Mouse (Mus musculus) ES-E14 (cell line): Measurements from ENCODE around the gene Mycl. TPM values are rescaled to one million over a fixed set of nuclear protein-coding genes. Genes with fewer than 3 reads are reported as not detected.

ENCODE experiments used
- DNase-seq: peaks from one replicate; pipeline ENCODE4 v3.0.0-alpha.2; 2013; ENCODE audit warnings: low read depth, low spot score
- H3K27ac ChIP-seq: 2 replicates; pipeline ENCODE4 v1.5.1; 2012; ENCODE audit warnings: low read depth, mild to moderate bottlenecking, low read length, moderate library complexity, mixed read lengths; ENCODE audit not compliant: poor library complexity, insufficient read depth, severe bottlenecking
- H3K36me3 ChIP-seq: 2 replicates; pipeline ENCODE4 v1.6.1; 2012; ENCODE audit warnings: mild to moderate bottlenecking, low read length, moderate library complexity, mixed read lengths; ENCODE audit not compliant: control insufficient read depth, poor library complexity, insufficient read depth, severe bottlenecking
- H3K4me1 ChIP-seq, 2 experiments: fragments of 150-350 bp in 1 of 2; sonication (generic) in 1 of 2; 2 replicates each; pipeline ENCODE4 v1.6.1; 2012; ENCODE audit warnings: low read length in 2 of 2, mild to moderate bottlenecking in 1 of 2, mixed read lengths in 1 of 2; ENCODE audit not compliant: control insufficient read depth in 2 of 2, insufficient read depth in 2 of 2, poor library complexity in 1 of 2
- H3K4me3 ChIP-seq, 2 experiments: fragments of 150-350 bp in 1 of 2; sonication (generic) in 1 of 2; 2 replicates each; pipeline ENCODE4 v1.5.1; 2012; ENCODE audit warnings: low read length in 2 of 2, low read depth in 1 of 2, mild to moderate bottlenecking in 1 of 2, mixed read lengths in 1 of 2; ENCODE audit not compliant: insufficient read depth in 1 of 2, poor library complexity in 1 of 2, severe bottlenecking in 1 of 2
- H3K9ac ChIP-seq: 2 replicates; pipeline ENCODE4 v1.6.1; 2012; ENCODE audit warnings: low read depth, mild to moderate bottlenecking, low read length, mixed read lengths; ENCODE audit not compliant: poor library complexity, insufficient read depth, severe bottlenecking
- H3K9me3 ChIP-seq: fragments of 150-350 bp; sonication (generic); 2 replicates; pipeline ENCODE4 v1.6.1; 2012; ENCODE audit warnings: low read depth, mild to moderate bottlenecking, low read length; ENCODE audit not compliant: control insufficient read depth, insufficient read depth
- CHD2 ChIP-seq: IDR thresholded peaks from 2 replicates; pipeline ENCODE4 v1.6.1; 2014; ENCODE audit warnings: mild to moderate bottlenecking, low read depth, low read length, inconsistent platforms
- HCFC1 ChIP-seq: IDR thresholded peaks from 2 replicates; pipeline ENCODE4 v1.6.1; 2012; ENCODE audit warnings: low read length, inconsistent platforms, borderline replicate concordance; ENCODE audit not compliant: insufficient read depth
- MAFK ChIP-seq: IDR thresholded peaks from 2 replicates; pipeline ENCODE4 v1.6.1; 2014; ENCODE audit warnings: mild to moderate bottlenecking, low read depth, low read length, inconsistent platforms; ENCODE audit not compliant: insufficient read depth
- ZC3H11A ChIP-seq: IDR thresholded peaks from 2 replicates; pipeline ENCODE4 v1.6.1; 2012; ENCODE audit warnings: low read depth, mild to moderate bottlenecking, inconsistent platforms, low read length, borderline replicate concordance
- ZNF384 ChIP-seq: IDR thresholded peaks from 2 replicates; pipeline ENCODE4 v1.6.1; 2012; ENCODE audit warnings: low read depth, low read length, inconsistent platforms
- in situ Hi-C, 2 experiments: fragments of 600-800 bp; cut with MboI; formaldehyde crosslinking; loops; one replicate each; pipeline ENCODE4 v1.15.1; 2025; ENCODE audit warnings: low sequenced_read_pairs in 2 of 2, inconsistent platforms in 1 of 2; ENCODE audit not compliant: unreplicated experiment in 2 of 2
- total RNA-seq: library from RNA; depleted of rRNA; stranded (reverse); fragments of 300-350 nt; gene quantifications from 2 replicates; pipeline ENCODE4 v1.2.3, GENCODE M21; 2012

Mycl gene
- total RNA-seq, 1 experiment = 7.3 TPM

GRCm38 (mm10) chr4:122996618-122997381 lies 1.3 kb downstream of the Mycl start:
- in situ Hi-C loops = loop anchor here in 1 of 2 experiments (10.0 kb wide), 1 partner anchor 88 kb away; no protein-coding TSS in a partner anchor
- no peak for TF ChIP-seq ZC3H11A
- no peak for TF ChIP-seq MAFK
- TF ChIP-seq ZNF384 = no peak
- TF ChIP-seq HCFC1 = no peak
- TF ChIP-seq CHD2 = no peak
- peak overlapping the region; percentile 68 for H3K9ac ChIP-seq
- peaks cover 7 to 27% of the 10 kb centered on the region in 2 experiments for H3K4me1 ChIP-seq
- H3K36me3 ChIP-seq = no peaks in the 10 kb centered on the region; the same call in 1 of the 2 replicates
- no peaks in the 10 kb centered on the region for H3K9me3 ChIP-seq
- peak overlapping the region; percentile 70 to 75 for H3K4me3 ChIP-seq
- no peak for DNase-seq
- no peak overlapping the region for H3K27ac ChIP-seq

GRCm38 (mm10) chr4:122998537-122999262 lies 3.2 kb downstream of the Mycl start:
- no peak overlapping the region for H3K27ac ChIP-seq
- TF ChIP-seq CHD2 = peak; percentile 77
- TF ChIP-seq MAFK = no peak
- no peak for TF ChIP-seq HCFC1
- no peak for TF ChIP-seq ZC3H11A
- TF ChIP-seq ZNF384 = no peak
- no peak for DNase-seq
- no peaks in the 10 kb centered on the region for H3K9me3 ChIP-seq
- H3K4me3 ChIP-seq = peak overlapping the region; percentile 3 to 30; a peak in 2 of 4 replicates
- H3K36me3 ChIP-seq = no peaks in the 10 kb centered on the region; the same call in 1 of the 2 replicates
- H3K9ac ChIP-seq = no peak overlapping the region
- H3K4me1 ChIP-seq = peaks cover 10 to 29% of the 10 kb centered on the region in 2 experiments
- in situ Hi-C loops = loop anchor here in 1 of 2 experiments (10.0 kb wide), 1 partner anchor 86 kb away; no protein-coding TSS in a partner anchor

GRCm38 (mm10) chr4:122999263-122999691 lies 3.8 kb downstream of the Mycl start:
- TF ChIP-seq MAFK = no peak
- TF ChIP-seq HCFC1 = no peak
- no peak for TF ChIP-seq ZC3H11A
- no peak for TF ChIP-seq ZNF384
- TF ChIP-seq CHD2 = no peak
- in situ Hi-C loops = loop anchor here in 1 of 2 experiments (10.0 kb wide), 1 partner anchor 86 kb away; no protein-coding TSS in a partner anchor
- Histone ChIP-seq H3K9me3 (no peaks in the 10 kb centered on the region), H3K9ac (no peak overlapping the region), H3K4me1 (peaks cover 10 to 29% of the 10 kb centered on the region in 2 experiments), H3K4me3 (0 out of 4 replicates have a peak overlapping the region, but pooled peaks of 1 of the 2 experiments have one; percentile 30), H3K27ac (no peak overlapping the region), H3K36me3 (no peaks in the 10 kb centered on the region; the same call in 1 of the 2 replicates)
- DNase-seq = no peak

GRCm38 (mm10) chr4:123000130-123000529 lies 4.7 kb downstream of the Mycl start:
- H3K9me3 ChIP-seq = no peaks in the 10 kb centered on the region
- no peak overlapping the region for H3K9ac ChIP-seq
- H3K27ac ChIP-seq = no peak overlapping the region
- no peak for TF ChIP-seq MAFK
- no peak for TF ChIP-seq HCFC1
- TF ChIP-seq CHD2 = no peak
- no peak for TF ChIP-seq ZNF384
- TF ChIP-seq ZC3H11A = no peak
- H3K36me3 ChIP-seq = no peaks in the 10 kb centered on the region; the same call in 1 of the 2 replicates
- no peak for DNase-seq
- peaks cover 12 to 30% of the 10 kb centered on the region in 2 experiments for H3K4me1 ChIP-seq
- in situ Hi-C loops = no loop called here
- H3K4me3 ChIP-seq = 0 out of 4 replicates have a peak overlapping the region, but pooled peaks of 1 of the 2 experiments have one; percentile 7
